Mouse (Mus musculus) heart, adult 18-20 months (tissue): ENCODE data around the gene Kcnk10. TPM values are rescaled to one million over a fixed set of nuclear protein-coding genes. Genes with fewer than 3 reads are reported as not detected.
"Not testable (repeated sequence)": the region's sequence is repeated elsewhere in the genome, so short reads cannot be mapped to it uniquely, and the experiment has no call there.

ENCODE experiments used
- DNase-seq, 2 experiments: peaks; one replicate each; pipeline ENCODE4 v3.0.0; 2021 to 2022; ENCODE audit warnings: mixed read lengths in 1 of 2
- long read RNA-seq, 2 experiments: library from polyadenylated mRNA; stranded (forward); transcript quantifications; one replicate each; pipeline ENCODE4 v2.0.0; 2021
- total RNA-seq, 2 experiments: library from RNA; stranded (reverse); gene quantifications; 2 replicates each; pipeline ENCODE4 v1.2.3; 2021

The Kcnk10 gene
- total RNA-seq = under 1 TPM in 1 of 2 experiments, not detected in 1; 0.05 TPM
- long read RNA-seq, experiment 1 = 0 reads
- long read RNA-seq, experiment 2 = 0 reads

DNA sequence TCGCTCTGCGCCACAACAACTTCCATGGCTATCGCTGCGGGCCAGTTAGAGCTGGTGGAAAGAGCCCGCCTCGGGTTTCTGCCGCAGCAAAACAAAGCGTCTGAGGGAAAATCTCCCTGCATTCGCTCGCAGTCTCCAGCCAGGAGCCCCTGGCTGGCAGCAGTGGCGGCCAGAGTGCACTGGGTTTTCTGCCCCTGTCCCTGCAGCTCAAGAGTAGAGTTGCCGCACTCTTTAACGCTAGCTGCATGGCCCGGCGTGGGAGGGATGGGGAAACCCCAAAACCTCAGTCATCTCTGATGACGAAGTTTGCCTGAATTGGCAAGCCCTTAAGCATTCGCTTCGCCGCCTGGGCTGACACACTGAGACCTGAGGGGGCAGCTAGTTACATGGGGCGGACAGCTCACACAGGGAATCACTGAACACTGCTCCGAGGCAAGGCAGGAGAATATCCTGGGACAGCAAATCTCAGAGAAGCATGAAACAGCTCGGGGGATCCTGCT is at the start of gene Kcnk10:
TSS of gene Kcnk10 (minus strand) at position 450 of the 500 bp plus-strand sequence.
- peak in 1 of 2 experiments; percentile 8 for DNase-seq

DNA sequence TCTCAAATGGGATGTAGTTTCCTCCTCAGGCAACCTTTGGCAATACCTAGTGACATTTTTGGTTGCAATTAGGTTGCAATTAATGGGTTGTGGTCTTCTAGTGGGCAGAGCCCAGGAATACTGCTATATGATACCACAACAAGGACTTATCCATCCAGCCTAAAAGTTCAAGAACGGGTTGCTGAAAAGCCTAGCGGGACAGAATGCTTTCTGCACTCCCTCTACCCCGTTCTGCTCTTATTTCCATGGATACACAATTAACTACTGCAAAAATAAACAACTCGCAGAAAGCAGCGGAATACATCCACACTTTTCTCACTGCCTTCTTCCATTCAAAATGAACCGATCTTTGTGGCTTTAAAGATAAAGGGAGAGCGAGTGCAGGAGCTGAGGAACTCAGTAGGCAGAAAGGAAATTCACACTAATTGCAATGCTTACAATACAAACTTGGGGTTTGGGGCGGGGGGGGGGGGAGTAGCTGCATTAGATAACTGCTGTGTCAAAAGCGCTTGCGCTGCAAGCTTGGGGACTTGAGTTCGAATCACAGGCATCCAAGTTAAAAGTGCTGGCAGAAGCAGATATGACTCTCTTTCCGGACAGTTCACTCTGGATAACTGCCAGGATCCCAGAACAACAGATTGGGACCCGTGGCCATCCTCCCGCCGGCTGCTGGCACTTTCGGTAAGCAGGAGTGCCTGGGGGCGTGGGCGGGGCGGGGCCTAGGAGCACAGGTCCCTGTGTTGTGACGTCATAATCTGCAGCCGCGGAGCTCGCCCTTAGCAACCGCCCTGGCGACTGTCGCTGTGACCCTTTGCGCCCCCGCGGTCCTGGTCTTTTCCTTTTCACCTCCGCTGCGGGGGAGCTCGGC is 49.5 kb upstream of the Kcnk10 start, which contains the start of gene Spata7:
TSS of gene Spata7 (plus strand) at position 766 of the 868 bp plus-strand sequence.
- peak; percentile 84 to 85 for DNase-seq

DNA sequence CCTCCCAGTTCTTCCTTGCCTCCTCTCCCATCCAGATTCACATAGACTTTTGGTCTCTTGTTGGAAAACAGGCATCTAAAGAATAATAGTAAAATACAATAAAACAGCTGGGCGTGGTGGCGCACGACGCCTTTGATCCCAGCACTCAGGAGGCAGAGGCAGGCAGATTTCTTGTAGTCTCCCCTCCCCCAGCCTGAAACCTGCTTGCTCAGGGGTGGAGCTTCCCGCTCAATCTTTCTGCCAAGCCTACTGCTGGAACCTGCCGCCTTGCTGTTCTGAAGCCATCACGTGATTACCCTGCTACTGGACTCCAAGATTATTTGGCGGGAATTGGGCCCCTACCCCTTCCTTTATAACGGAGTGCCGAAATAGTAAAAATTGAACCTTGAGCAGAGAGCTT is 45.2 kb upstream of the Kcnk10 start:
- not testable (repeated sequence) for DNase-seq

DNA sequence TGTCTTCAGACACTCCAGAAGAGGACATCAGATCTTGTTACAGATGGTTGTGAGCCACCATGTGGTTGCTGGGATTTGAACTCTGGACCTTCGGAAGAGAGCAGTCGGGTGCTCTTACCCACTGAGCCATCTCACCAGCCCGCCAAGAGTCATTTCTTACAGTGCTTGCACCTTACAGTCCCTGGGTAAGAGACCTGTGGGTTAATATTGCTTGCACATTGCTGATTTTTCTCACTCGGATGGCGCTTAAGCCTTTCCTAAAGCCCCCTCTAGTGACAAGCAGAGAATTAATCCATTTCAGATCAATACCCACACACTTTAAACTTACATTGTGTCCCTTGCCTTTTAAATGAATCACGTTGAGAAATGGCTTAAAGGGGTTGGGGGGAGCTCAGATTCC is 42.8 kb upstream of the Kcnk10 start:
- not testable (repeated sequence) for DNase-seq

DNA sequence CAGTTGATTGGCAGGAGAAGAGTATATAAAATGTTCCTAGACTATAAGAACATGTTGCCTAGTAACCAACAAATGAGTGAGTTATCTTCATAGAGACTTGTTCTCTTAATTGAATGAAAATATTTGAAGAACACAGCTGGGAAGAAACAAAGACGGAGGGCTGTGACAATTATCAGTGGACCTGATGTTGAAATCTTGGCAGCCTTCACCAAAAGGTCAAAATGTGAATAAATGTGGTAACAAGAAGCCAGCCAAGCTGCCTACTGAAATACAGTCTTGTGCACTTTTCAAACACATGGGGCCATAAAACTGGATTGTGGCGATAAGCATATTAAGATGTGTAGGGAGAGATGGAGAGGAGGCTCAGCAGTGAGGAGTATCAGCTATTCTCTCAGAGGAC is 41.4 kb upstream of the Kcnk10 start:
- DNase-seq = no peak

DNA sequence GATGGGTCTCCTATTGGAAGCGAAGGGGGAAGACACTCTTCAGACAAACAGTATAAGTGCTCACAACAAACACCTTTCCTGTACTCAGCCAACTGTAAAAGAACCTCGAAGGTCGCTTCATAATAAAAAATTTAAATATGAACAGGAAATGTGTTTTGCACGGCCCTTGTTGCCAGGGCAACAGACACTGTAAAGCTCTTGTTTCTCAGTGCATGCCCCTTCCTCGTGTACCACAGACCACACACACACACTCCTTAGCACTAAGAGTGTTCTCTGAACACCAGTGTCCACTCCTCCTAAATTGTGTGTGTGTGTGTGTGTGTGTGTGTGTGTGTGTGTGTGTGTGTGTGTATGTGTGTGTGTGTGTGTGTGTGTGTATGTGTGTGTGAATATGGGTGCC is 37.6 kb upstream of the Kcnk10 start:
- no peak for DNase-seq

DNA sequence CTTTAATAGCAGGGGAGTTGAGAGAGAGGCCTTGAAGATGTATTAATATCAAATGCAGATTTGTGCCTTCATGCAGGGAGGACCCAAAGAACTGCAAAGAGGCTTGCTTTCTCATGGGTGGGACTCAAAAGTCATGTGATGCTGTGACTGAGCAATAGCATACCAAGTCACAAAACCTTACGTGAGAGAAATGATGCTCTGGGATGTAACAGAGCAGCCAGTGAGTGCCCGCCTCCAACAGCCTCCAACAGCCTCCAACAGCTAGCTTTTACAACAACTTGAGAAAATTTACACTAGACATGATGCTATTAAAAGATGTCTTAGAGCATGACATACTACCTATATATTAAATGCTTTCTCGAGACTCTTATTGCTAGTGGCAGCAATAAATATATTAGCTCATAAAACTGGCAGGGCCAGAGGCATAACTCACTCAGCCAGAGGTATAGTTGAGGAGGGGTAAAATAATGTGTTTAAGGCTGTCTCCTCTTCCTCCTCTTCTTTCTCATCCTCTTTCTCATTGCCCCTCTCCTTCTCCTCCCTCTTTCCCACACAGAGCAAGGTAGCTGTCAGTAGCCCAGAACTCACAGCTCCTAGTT is 36.9 kb upstream of the Kcnk10 start:
- no peak for DNase-seq

DNA sequence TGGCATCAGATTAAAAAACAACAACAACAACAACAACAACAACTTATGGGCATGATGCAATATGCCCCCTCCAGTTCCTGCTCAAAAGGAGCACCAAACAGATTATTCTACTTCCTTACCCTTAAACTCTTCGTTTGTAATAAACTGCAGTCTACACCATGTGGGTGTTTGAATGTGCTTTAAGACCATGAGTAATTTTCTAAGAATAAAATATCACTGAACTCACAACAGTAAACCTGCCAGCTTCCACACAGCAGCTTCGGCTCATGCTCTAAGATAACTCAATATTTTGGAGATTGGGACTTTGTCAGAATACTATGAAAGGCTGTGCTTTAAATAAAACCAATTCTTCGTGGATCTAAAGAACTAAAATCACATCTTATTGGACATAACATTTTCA is 32.2 kb upstream of the Kcnk10 start:
- DNase-seq = no peak

DNA sequence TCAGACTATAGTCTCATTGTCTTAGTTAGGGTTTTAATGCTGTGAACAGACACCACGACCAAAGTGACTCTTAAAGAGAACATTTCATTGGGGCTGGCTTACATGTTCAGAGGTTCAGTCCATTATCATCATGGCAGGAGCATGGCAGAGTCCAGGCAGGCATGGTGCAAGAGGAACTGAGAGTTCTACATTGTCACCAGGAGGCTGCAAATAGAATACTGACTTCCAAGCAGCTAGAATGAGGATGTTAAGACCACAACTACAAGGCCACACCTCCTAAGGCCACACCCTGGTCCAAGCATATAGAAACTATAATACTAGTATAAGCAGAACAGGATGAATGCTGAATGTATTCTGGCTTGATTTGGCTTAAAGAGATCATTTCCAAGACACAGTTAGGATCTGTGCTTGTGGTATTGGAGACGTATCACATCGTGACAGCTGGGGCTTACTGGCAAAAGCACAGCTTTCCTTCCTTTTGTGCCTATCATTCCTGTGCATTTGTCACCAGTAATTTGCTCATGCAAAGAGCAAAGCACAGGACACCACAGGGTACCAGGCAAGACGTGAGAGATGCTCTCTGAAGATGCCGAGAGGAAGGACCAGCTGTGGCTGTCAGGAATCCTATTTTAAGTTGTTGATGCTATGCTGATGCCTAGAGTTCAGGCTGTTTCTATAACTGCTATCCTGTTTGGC is 28.6 kb upstream of the Kcnk10 start:
- no peak for DNase-seq

DNA sequence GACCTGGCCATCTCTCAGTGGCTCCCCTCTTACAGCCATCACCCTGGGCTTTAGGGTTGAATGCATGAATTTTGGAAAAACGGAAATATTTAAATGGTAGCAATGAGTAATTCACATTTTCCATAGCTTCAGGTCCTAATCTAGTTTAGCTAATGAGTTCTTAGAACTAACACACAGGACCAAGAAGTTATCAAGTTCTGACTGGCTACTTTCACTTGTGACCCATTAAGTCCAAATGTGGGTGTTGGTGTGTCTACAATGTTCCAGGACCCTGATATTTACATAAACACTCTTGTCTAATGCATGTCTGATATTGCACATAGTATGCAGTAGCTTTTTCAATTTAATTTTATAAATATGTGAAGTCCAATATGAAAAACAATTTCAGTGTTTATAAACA is 27.2 kb upstream of the Kcnk10 start:
- no peak for DNase-seq

DNA sequence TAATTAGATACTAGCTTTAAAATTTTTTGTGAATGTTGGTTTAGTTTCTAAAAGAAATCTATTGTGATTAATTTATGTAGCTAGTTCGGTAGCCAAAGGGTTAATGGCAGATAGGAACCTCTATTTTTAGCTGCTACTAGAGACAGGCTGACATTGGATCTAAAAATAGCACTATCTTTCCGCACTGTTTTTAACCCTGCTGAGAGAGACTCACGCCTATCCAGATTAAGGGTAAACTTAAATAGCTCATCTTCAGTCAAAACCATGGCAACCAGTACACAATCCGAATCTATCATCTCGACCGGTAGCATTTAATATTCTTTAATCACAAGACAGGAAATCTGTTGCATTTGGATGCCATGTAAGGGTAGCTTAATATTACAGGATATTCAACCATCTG is 24.0 kb upstream of the Kcnk10 start:
- peak; percentile 6 to 16 for DNase-seq

DNA sequence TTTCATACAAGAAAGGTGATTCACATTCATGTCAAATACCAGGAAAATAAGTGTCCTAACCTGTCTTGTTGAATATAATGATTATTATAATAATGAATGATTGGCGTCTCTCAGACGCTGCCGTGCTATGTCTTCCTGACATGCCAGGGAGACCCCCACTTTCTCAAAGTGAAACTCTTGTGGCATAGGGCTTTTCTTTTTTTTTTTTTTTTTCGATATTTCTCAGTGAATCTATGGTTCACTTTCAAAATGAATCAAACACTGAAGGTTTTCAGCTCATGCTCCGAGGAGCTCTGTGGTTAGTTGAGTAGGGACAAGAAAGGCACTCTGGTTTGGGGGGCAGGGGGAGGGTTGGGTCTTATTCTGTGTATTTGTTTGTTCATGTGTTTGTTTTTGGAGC is 22.8 kb upstream of the Kcnk10 start:
- no peak for DNase-seq

DNA sequence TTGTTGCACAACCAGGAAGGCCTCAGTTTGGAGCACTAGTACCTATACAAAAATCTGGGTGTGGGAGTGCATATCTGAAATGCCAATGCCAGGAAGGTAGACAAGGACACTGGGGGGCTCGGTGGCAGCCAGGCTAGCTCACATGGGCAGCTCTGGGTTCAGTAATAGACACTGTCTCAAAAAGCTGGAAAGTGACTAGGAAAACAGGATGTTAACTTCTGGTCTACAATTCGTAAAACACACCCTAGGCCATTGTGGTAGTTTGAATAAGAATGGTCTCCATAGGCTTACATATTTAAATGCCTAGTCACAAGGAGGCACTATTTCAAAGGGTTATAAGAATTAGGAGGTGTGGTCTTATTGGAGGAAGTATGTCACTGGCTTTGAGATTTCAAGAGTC is 12.9 kb upstream of the Kcnk10 start:
- no peak for DNase-seq

DNA sequence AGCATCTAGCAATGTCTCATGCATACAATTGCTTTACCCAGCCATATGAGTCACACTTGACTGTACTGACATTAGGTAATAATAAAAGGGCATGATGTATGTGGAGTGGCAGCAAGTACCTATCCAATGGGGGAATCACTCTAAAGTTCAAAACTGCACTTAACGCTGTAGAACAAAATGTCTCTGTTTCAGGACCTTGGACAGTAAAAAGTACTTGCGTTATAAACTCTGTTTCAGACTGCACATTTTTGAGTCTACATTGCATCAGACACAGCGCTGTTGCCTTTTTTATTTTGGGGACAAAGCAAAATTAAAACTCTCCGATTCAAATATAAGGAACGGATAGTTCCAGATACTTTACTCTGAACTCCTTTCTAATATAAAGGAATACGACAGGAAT is 10.5 kb upstream of the Kcnk10 start:
- DNase-seq = no peak

DNA sequence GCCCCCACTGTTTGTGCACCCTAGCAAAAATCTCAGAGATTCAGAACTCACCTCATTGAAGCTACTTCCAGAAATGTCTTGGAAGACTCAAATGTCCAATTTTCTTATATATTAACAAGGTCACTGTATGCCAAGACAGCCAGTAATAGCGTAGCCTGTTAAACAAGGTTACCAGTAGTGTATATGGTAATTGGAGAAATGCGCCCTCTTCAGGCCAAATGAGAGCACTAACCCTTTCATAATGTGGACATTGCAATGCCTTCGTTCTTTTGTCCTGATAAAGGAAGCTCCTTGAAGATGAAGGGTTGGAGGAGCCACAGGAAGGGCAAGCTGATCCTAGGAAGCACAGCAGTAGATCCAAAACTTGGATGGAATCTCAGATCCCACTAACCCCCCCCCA is 7.2 kb upstream of the Kcnk10 start:
- DNase-seq = no peak

DNA sequence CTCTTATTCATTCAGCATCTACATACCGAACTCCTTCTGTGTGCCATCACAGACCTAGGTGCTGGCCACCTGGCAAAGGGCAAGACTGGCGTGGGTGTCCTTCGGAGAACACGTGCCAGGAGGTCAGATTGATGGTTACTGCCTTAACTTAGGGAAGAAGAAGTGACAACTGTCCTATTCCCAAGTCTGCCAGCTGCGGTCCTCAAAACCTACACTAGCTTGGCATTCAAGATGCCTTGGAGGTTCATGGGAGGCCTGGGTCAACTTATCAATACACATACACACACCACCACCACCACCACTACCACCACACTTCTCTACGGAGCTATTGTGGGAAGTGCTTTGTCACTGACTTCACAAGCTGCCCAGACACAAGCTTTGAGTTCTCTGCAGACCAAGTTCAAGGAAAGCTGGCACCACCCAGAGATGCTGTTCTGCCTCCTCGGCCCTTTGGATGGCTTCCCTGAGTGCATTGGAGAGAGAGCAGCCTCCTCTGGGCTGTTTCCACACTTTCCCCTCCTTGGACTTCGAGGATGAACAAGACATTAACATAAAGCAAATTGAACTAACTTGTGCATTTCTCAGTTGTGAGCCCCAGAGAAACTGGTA is 2.1 kb downstream of the Kcnk10 start:
- no peak for DNase-seq

DNA sequence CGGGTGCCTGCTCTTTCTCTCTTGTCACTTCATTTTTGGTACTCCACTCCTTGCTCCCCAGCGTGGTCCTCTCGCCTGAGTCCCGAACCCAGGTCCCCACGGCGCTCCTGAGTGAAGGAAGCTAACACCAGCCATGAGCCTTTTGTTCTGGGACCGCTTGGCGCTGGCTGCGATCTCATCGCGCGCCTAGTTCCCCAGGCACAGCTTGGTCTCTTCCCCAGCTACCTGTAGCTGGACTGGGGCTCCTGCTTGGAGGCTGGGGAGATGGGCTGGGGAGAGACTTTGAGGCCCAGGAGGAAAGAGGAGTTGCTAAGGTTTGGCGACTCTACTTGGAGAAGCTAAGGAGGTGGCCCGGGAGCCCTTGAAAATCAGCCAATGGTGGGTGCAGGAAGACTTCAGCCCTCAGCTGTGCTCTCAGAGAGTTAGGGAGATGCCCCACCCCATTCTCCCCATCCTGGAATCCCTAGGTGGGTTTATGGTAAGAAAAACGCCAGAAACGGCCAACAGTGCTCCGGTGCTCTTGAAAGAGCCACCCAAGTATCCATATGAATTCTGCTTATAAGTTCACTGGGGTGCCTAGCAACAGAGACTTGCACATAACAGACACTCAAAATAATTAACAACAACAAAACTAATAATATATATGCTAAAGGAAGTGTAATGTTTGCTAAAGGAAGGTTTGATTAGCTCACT is 2.8 kb downstream of the Kcnk10 start:
- DNase-seq = no peak

DNA sequence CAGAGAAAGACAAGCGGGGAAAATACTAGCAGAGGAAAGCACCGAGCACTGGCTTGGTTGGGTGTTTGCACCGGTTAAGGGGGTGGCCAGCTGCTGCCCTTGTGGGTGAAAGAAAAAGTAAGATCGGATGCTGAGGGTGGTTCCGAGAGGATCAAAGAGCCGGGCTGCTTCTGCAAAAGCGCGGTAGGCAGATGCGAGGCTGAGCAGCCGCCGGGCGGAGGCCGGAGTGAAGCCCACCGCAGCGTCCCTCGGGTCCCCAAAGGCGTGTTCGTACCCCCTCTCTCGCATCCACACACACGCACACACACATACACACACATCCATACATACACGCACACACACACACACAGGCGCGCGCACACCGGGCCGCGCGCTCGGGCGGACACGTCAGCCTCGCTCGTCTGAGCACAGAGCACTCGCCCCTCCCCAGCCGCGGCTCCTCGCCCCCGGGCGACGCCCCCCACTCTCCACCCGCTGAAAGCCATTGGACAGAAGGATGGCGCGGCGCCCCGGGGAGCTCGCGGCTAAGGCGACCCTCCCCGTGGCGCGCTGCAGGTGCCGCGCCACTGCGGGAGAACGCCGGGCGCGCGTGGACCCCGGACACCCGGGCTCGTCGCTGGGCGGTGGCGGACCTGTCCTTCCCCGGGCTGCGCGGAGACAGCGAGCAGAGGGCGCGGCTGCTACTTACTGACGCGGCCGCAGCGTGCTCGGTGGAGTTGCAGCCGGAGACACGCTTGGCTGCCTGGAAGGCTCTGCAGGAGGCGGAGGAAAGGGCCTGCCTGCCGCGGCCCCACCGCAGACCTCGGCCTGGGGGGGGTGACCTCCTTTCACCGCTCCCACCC is 3.5 kb downstream of the Kcnk10 start:
- peak in 1 of 2 experiments; percentile 15 for DNase-seq

DNA sequence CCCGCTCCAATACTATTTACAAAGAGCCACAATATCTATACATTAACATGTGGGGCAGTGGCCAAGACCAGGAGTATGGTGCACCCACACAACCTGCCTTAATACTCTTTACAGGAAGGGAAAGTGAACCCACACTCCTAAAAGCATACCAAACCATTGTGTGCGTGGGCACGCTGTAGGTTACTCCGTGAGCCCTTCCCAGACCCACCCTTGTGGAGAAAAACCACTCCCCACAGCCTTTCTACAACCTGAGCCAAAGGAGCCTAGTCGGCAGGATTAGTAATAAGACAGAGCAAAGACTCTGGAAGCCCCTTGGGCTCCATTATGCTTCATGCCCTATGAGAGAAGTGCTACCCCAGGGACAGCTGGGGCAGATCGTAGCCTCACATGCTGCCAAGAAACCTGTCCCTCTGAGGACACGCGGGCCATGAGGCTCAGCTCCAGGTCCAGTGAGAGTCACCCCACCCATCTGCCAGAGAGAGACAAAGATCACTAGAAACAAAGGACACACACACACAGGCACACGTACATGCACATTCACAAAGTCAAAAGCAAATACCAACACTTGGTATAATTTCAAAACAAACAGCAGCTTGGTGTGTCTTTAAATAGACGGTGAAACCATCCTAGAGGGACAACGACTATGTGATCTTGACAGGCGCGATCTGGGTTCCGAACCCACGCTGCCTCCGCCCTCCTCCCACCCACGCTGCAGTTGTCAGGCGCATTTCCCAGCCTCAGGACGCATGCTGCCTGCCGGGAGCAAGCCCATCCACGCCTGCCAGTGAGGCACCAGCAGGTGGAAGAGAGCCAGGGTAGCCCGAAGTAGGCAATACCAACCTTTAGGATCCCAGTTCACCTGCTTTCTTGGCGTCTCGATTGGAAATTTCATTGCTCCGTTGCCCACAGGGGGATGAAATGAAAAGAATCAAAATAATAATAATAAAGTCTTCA is 4.5 kb downstream of the Kcnk10 start:
- no peak for DNase-seq
